11 mouse cellular contexts compared by ENCODE assay signal in the genomic region with DNA sequence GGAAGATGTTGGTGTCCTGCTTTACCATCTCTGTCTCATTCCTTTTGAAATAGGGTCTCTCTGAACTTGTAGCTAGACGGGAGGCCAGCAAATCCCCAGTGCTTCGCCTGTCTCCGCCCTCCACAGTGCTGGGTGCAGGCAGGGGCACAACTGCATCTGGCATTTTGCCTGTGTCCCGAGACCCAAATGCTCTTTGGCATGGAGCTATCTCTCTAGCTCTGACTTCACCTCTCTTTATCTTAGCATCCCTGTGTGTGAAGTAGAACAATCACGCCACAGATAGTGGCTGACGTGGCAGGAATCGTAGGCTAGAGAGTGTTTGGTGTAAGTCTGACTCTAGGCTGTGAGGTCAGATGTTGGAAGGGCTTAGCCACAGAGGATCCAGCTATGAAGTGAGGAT. TPM values are rescaled to one million over a fixed set of nuclear protein-coding genes. Genes with fewer than 3 reads are reported as not detected.
DNase-seq lines count a peak whose midpoint lies in the region; ATAC-seq lines count a peak whose summit lies in the region.
"Had no signal": no experiment of that assay in that cellular context is flagged by ENCODE, and none has a peak within 500 bp of the region (broad histone marks: within the 10 kb centered on the region; RNA-seq: fewer than 3 reads in every experiment).

No protein-coding gene starts in this region.

- no peak overlapping the region for H3K9ac ChIP-seq in intestine, embryonic 15.5 days
- no peak overlapping the region for H3K9ac ChIP-seq in intestine, embryonic 16.5 days (ENCODE audit: low read depth, low read length)
- no peak overlapping the region for H3K9ac ChIP-seq in forebrain, embryonic 14.5 days (ENCODE audit: low read length)
- H3K9ac ChIP-seq in liver, embryonic 16.5 days (ENCODE audit: low read depth, low read length): no peak overlapping the region
- H3K9ac ChIP-seq: lung, embryonic 14.5 days; midbrain, embryonic 12.5 days had no signal

- ATAC-seq in intestine, embryonic 15.5 days: no peak
- no peak for ATAC-seq in intestine, embryonic 16.5 days
- ATAC-seq in forebrain, embryonic 14.5 days: no peak
- ATAC-seq in liver, embryonic 16.5 days (ENCODE audit: low read depth): peak; percentile 19; the same call in 1 of the 2 replicates
- ATAC-seq: intestine, postnatal 0 days had no signal

- 76% methylated on average over 7 of the region's 7 CpGs for WGBS in intestine, embryonic 15.5 days
- WGBS in intestine, embryonic 16.5 days: 71% methylated on average over 7 of the region's 7 CpGs
- 77% methylated on average over 7 of the region's 7 CpGs for WGBS in forebrain, embryonic 14.5 days
- 33% methylated on average over 7 of the region's 7 CpGs for WGBS in liver, embryonic 16.5 days (ENCODE audit: insufficient replicate concordance)

- peaks cover 42% of the 10 kb centered on the region for H3K4me1 ChIP-seq in intestine, embryonic 15.5 days (replicated peaks)
- H3K4me1 ChIP-seq in intestine, embryonic 16.5 days (ENCODE audit: control insufficient read depth, insufficient read depth, low read length): peaks cover 39% of the 10 kb centered on the region
- peaks cover 16% of the 10 kb centered on the region for H3K4me1 ChIP-seq in forebrain, embryonic 14.5 days (ENCODE audit: control insufficient read depth, insufficient read depth, low read length)
- peaks cover 13% of the 10 kb centered on the region for H3K4me1 ChIP-seq in liver, embryonic 16.5 days (ENCODE audit: control insufficient read depth, low read depth, low read length)

- H3K4me2 ChIP-seq in intestine, embryonic 15.5 days (replicated peaks): no peak overlapping the region
- no peak overlapping the region for H3K4me2 ChIP-seq in intestine, embryonic 16.5 days (ENCODE audit: low read depth, low read length)
- no peak overlapping the region for H3K4me2 ChIP-seq in forebrain, embryonic 14.5 days (ENCODE audit: low read length)
- no peak overlapping the region for H3K4me2 ChIP-seq in liver, embryonic 16.5 days (ENCODE audit: low read depth, low read length)
- H3K4me2 ChIP-seq: lung, embryonic 14.5 days; midbrain, embryonic 12.5 days had no signal

- no peaks in the 10 kb centered on the region for H3K9me3 ChIP-seq in intestine, embryonic 15.5 days
- H3K9me3 ChIP-seq in intestine, embryonic 16.5 days (ENCODE audit: control insufficient read depth, low read length): no peaks in the 10 kb centered on the region
- H3K9me3 ChIP-seq in forebrain, embryonic 14.5 days (replicated peaks; ENCODE audit: control insufficient read depth, low read length): no peaks in the 10 kb centered on the region
- H3K9me3 ChIP-seq in liver, embryonic 16.5 days (replicated peaks; ENCODE audit: control insufficient read depth, low read length): no peaks in the 10 kb centered on the region
- H3K9me3 ChIP-seq: midbrain, embryonic 12.5 days had no signal

- H3K4me3 ChIP-seq in intestine, embryonic 15.5 days (replicated peaks): no peak overlapping the region
- no peak overlapping the region for H3K4me3 ChIP-seq in intestine, embryonic 16.5 days (ENCODE audit: low read length)
- H3K4me3 ChIP-seq in forebrain, embryonic 14.5 days (ENCODE audit: low read depth, low read length): no peak overlapping the region
- no peak overlapping the region for H3K4me3 ChIP-seq in liver, embryonic 16.5 days (ENCODE audit: low read depth, low read length)
- H3K4me3 ChIP-seq: midbrain, embryonic 12.5 days had no signal

- DNase-seq in gastrocnemius, postnatal 25 days: peak; percentile 5
- no peak for DNase-seq in gastrocnemius, adult 18-20 months (ENCODE audit: low spot score)
- no peak for DNase-seq in forebrain, embryonic 14.5 days (ENCODE audit: low spot score)
- no peak for DNase-seq in adrenal gland, adult 8-10 months
- DNase-seq in right cerebral cortex, postnatal 4 days: no peak

- H3K27ac ChIP-seq in intestine, embryonic 15.5 days: peak overlapping the region; percentile 22; the same call in 1 of the 2 replicates
- no peak overlapping the region for H3K27ac ChIP-seq in intestine, embryonic 16.5 days (ENCODE audit: low read length)
- peak overlapping the region; percentile 22; the same call in 1 of the 2 replicates for H3K27ac ChIP-seq in forebrain, embryonic 14.5 days (ENCODE audit: low read depth, low read length)
- no peak overlapping the region for H3K27ac ChIP-seq in liver, embryonic 16.5 days (ENCODE audit: low read length)
- H3K27ac ChIP-seq: midbrain, embryonic 12.5 days had no signal

- H3K36me3 ChIP-seq in intestine, embryonic 15.5 days: no peaks in the 10 kb centered on the region
- H3K36me3 ChIP-seq in intestine, embryonic 16.5 days (ENCODE audit: control insufficient read depth, insufficient read depth, low read length): no peaks in the 10 kb centered on the region
- no peaks in the 10 kb centered on the region for H3K36me3 ChIP-seq in forebrain, embryonic 14.5 days (ENCODE audit: control insufficient read depth, insufficient read depth, low read length)
- H3K36me3 ChIP-seq in liver, embryonic 16.5 days (ENCODE audit: control insufficient read depth, insufficient read depth): no peaks in the 10 kb centered on the region
- H3K36me3 ChIP-seq: midbrain, embryonic 12.5 days had no signal

- no peaks in the 10 kb centered on the region for H3K27me3 ChIP-seq in intestine, embryonic 15.5 days (replicated peaks)
- H3K27me3 ChIP-seq in intestine, embryonic 16.5 days (replicated peaks; ENCODE audit: control insufficient read depth, insufficient read depth, low read length): no peaks in the 10 kb centered on the region
- no peaks in the 10 kb centered on the region for H3K27me3 ChIP-seq in forebrain, embryonic 14.5 days (replicated peaks; ENCODE audit: control insufficient read depth, insufficient read depth, low read length)
- H3K27me3 ChIP-seq in liver, embryonic 16.5 days (ENCODE audit: control insufficient read depth, insufficient read depth, low read depth, low read length): no peaks in the 10 kb centered on the region; the same call in 1 of the 2 replicates

RNA-seq across cellular contexts. Expression of gene Neurl1b, which starts 53.2 kb away (rescaled TPM):
- total RNA-seq in gastrocnemius, postnatal 25 days (2021): 1 to 10 TPM; 2.6 to 4.1 TPM
- total RNA-seq in gastrocnemius, adult 18-20 months (2021): 1 to 10 TPM; 2.6 to 3.0 TPM
- polyA plus RNA-seq in intestine, embryonic 15.5 days (2015; fragmentation: Nextera tagmentation; extraction: Ambion mirVana): 1.8 and 2.2 TPM in 2 replicates
- 1.5 and 1.6 TPM in 2 replicates for polyA plus RNA-seq in intestine, embryonic 16.5 days (2015; fragmentation: Nextera tagmentation; extraction: Ambion mirVana)
- 2.0 and 3.2 TPM in 2 replicates for polyA plus RNA-seq in forebrain, embryonic 14.5 days (2014; fragmentation: Nextera tagmentation; extraction: Ambion mirVana)
- 0.04 and 0.07 TPM in 2 replicates for polyA plus RNA-seq in liver, embryonic 16.5 days (2015; fragmentation: Nextera tagmentation; extraction: Ambion mirVana)
- total RNA-seq in adrenal gland, adult 8-10 months (2022): 10 to 100 TPM; 36.0 to 59.9 (median 52.3) TPM

Comparison
In these comparisons a context has a peak if more than half of its experiments do, and no peak if none do; other contexts are left out.
1. H3K27ac ChIP-seq: peak in intestine, embryonic 15.5 days (single experiment) and forebrain, embryonic 14.5 days (single experiment); none in intestine, embryonic 16.5 days (single experiment) and liver, embryonic 16.5 days (single experiment).